Mouse (Mus musculus): ENCODE measurements around the gene Scaf1. TPM values are rescaled to one million over a fixed set of nuclear protein-coding genes. Genes with fewer than 3 reads are reported as not detected.

Scaf1 gene
- 4.1 TPM for polyA plus RNA-seq (2014; fragmentation: Illumina TruSeq; extraction: RNeasy Lipid Tissue Mini Kit (QIAGEN cat#74804); ENCODE audit: low read depth, low replicate concordance)

DNA sequence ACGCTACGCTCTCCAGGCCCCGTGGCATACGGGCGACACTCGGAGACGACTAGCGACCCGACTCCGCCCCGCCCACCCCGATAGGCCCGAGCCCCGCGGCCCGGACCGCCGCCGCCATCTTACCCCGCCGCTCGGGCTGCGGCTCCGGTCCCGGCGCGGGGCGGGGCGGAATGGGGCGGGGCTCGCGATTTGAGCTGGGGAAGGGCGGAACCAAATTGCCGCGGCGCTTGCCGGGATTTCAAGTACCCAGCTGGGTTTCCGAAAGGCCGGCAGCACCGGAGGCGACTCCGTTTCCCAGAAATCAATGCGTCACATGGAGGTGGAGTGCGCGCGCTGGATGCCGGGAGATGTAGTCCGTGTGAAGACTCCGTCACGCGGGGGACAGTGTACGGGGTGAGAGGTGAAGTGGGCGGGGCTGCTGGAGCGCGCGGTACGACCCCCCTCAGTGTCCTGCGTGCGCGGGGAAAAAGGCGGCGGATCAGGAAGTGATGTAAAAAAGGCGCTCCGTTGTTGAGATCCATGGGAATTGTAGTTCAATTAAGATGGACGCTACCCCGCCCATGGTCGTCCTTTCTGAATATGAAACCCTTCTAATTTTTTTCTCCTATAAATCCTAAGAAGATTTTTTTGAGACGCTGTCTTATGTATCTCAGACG, at the start of gene Scaf1:
Gene Scaf1, minus strand, starts transcription at position 407 of the 656 bp plus-strand sequence.

DNA sequence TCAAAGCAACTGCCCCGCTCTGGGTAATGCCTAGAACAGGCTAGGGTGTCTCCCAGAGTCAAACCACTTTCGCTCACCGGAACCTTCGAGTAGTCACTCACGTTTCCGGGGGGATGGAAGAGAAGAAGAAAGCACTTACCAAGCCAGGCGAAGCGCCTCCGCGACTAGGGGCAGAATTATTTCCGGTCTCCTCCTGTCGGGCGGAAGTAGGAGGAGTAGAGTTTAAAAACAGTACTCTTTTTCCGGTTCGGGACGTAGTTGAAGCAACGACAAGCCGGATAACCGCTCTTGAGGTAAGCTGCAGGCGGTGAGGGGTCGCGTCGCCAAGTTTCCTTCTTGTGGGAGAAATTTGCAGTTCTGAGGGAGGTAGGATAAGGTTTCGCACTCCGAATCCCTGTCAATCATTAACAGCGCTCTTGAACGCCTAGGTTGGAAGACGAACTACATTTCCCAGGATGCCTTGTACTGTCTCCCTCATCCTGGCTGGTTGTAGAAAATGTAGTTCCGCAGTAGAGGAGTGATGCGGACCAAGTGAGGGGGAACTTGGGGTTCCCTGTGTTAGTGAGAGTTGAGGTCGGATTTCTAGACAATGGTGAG, 46.2 kb upstream of the Scaf1 start, which contains the start of the genes Nosip and Prrg2:
Gene Nosip, plus strand, starts transcription at position 191 of the 597 bp plus-strand sequence.
Gene Prrg2, minus strand, starts transcription at position 439 of the 597 bp plus-strand sequence.

DNA sequence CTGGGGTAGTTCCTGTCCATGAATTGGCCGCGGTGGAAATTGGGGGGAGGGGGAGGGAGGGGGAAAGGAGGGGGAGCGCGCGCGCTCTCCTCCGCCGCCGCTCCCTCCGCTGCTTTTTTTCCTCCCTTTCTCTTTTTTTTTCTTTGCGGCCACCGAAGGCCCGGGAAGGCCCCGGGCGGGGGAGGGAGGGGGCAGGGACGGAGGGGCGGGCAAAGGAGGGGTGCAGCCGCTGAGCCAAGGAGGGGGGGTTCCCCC, 36.6 kb upstream of the Scaf1 start, which contains the start of gene Prr12:
Gene Prr12, minus strand, starts transcription at position 20 of the 255 bp plus-strand sequence.

DNA sequence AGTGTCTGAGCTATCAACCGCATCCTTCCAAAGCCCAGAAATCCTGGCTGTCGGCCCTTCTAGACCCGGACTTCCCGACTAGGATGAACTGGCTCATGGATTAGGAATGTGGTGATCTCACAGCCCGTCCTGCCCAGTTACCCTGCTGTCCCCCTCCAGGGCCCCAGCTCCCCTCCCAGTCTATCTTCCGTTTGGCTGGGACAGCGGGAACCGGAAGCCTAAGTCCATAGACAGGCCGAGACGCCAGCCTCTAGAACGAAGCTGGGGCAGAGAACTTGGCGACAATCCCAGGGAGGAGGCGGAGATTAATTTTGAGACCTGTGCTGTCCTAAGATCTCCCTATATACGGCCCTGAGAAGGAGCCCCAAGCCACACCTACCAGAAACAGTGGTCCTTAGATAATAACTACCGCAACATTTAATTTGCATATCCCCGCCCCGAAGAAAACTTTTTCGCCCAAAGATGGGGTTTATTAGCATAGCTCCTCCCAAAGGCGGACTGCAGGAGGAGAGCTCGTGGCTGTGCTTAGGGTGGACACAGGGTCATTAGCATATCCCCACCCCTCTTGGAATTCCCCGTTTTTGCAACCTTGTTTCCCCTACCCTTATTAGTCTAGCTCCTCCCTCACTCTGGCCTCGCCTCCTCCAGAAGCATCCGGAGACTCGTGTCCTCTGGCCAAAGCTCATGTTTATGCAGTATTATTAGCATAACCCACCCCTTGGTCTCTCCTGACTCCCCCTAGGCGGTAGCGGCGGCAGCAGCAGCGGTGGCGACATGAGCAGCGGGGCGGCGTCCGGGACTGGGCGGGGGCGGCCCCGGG, 1.3 kb upstream of the Scaf1 start, which contains the start of gene Rras:
Gene Rras, plus strand, starts transcription at position 720 of the 820 bp plus-strand sequence.

DNA sequence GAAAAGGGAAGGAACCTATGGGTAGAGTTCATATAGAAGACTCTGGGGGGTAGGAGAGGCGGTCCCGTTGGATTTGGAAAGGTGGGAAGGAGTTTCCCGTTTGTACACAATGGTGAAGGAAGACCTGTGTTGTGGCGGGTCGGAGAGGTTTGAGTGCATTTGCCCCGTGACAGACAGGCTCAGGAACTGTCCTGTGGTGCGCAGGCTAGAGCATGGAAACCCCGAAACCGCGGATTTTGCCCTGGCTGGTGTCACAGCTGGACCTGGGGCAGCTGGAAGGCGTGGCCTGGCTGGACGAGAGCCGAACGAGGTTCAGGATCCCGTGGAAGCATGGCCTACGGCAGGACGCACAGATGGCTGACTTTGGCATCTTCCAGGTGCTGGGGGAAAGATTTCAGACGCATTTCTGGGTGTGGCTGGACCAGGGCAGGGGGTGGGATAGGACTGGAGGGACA, 17.6 kb downstream of the Scaf1 start, which contains the start of gene Bcl2l12:
Gene Bcl2l12, minus strand, starts transcription at position 212 of the 455 bp plus-strand sequence.

DNA sequence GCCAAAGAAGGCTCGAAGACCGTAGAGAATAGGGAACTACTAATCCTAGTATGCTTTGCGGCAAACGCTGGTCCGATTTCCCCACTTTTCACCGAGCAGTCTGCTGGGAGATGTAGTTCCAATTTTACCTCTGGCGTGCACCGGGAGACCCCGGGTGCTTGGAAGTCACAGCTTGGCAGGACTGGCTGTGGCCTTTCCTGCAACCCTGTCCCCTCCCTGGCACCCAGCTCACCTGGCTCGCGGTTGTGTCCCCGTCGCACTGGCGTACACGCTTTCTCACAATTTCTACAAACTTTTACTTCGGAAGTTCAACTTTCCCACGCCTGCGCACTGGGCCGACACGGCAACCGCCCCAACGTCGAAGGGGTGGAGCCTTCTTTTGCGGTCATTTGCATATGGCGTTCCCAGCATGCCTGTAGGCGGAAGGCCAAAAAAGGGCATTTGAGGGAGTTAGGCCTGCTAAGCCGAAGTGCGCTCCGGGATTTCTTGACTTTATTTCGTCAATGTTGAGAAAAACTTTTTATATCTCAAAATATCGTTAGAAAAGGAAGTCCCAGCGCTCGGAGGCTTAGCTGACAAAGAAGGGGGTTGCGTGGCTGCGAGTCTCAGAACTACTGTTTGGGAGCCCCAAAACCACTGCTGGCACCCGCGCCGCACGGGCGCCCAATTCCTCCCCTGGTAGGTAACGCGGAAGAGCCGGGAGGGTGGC, 18.8 kb downstream of the Scaf1 start, which contains the start of gene Irf3:
Gene Irf3, plus strand, starts transcription at position 418 of the 709 bp plus-strand sequence.

DNA sequence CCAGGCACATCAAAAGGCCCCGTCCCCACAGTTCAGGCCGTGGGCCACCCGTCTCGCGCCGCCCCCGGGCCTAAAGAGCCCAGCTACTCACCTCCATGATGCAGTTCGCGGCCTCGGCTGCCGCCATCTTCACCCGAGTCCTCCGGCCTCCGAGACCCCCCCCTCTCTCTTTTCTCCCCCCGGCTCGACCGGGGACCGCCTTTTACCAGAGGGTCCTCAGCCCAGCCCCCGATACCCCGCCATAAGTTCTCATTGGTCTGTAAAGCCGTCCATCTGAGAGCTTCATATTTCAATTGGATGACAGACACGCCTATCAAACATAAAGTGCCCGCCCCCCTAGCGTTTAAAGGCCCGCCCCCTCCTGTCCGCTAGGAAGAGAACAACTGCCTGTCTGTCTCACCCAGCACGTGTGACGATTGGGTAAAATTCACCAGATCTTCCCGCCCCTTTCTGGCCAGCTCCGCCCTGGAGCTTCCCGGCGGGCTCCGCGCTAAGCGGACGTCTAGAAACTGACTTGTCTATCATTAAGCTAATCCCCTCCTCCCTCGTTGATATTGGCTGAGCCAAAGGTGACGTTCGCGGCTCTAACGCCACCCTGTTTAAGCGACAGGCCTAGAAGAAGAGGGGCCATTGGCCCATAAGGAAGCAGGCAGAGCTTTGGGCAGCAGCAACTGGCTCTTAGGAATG, 29.8 kb downstream of the Scaf1 start, which contains the start of gene Prmt1:
Gene Prmt1, minus strand, starts transcription at position 377 of the 687 bp plus-strand sequence.

DNA sequence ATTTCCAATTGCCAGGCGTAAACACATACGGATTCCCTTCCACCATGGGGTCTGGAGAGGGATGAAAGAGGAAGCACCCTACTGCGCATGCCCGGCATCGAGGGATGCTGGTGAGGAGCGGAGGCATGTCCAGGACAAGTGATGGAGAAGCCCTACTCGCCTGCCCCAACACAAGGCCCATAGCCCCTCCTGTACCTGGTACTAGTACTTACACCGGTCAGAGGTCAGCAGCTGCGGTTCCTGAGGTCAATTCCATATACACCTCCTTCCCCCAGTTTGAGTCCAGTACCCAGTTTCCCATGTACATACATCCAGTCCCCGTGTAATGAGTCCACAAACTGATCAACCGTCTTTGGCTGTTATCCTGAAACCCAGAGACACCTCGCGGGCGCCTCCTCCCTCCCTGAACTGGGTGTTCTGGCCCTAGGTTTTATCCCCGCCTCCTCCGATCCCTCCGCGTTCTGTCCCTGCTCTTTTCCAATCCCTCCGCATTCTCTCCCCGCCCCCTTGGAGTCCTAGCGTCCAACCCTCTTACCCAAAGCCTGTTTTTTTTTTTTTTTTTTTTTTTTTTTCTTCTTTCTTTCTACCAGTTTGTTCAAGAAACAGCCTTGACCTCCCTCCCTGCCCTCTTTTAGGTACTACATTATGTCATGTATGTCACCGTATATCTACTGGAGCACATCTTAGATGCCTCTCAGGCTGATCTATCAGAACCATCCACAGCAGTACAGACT, 41.6 kb downstream of the Scaf1 start, which contains the start of gene Cpt1c:
Gene Cpt1c, minus strand, starts transcription at position 469 of the 734 bp plus-strand sequence.

Other genes with a start within 250 kb of the Scaf1 start
- gene Nup62, start 200.3 kb downstream of the Scaf1 start, polyA plus RNA-seq (2014; fragmentation: Illumina TruSeq; extraction: RNeasy Lipid Tissue Mini Kit (QIAGEN cat#74804); ENCODE audit: low read depth, low replicate concordance) = 4.8 TPM
- not detected for gene Il4i1, start 200.0 kb downstream of the Scaf1 start, polyA plus RNA-seq (2014; fragmentation: Illumina TruSeq; extraction: RNeasy Lipid Tissue Mini Kit (QIAGEN cat#74804); ENCODE audit: low read depth, low replicate concordance)
- gene Atf5, start 199.7 kb downstream of the Scaf1 start, polyA plus RNA-seq (2014; fragmentation: Illumina TruSeq; extraction: RNeasy Lipid Tissue Mini Kit (QIAGEN cat#74804); ENCODE audit: low read depth, low replicate concordance) = 7.3 TPM
- gene Akt1s1, start 167.4 kb downstream of the Scaf1 start, polyA plus RNA-seq (2014; fragmentation: Illumina TruSeq; extraction: RNeasy Lipid Tissue Mini Kit (QIAGEN cat#74804); ENCODE audit: low read depth, low replicate concordance) = 3.8 TPM
- gene Tbc1d17, start 167.3 kb downstream of the Scaf1 start, polyA plus RNA-seq (2014; fragmentation: Illumina TruSeq; extraction: RNeasy Lipid Tissue Mini Kit (QIAGEN cat#74804); ENCODE audit: low read depth, low replicate concordance) = 1.2 TPM
- gene Pnkp, start 159.2 kb downstream of the Scaf1 start, polyA plus RNA-seq (2014; fragmentation: Illumina TruSeq; extraction: RNeasy Lipid Tissue Mini Kit (QIAGEN cat#74804); ENCODE audit: low read depth, low replicate concordance) = 1.7 TPM
- gene Ptov1, start 146.6 kb downstream of the Scaf1 start, polyA plus RNA-seq (2014; fragmentation: Illumina TruSeq; extraction: RNeasy Lipid Tissue Mini Kit (QIAGEN cat#74804); ENCODE audit: low read depth, low replicate concordance) = not detected
- 4.0 TPM for gene Med25, start 123.7 kb downstream of the Scaf1 start, polyA plus RNA-seq (2014; fragmentation: Illumina TruSeq; extraction: RNeasy Lipid Tissue Mini Kit (QIAGEN cat#74804); ENCODE audit: low read depth, low replicate concordance)
- 6.5 TPM for gene Fuz, start 120.3 kb downstream of the Scaf1 start, polyA plus RNA-seq (2014; fragmentation: Illumina TruSeq; extraction: RNeasy Lipid Tissue Mini Kit (QIAGEN cat#74804); ENCODE audit: low read depth, low replicate concordance)
- gene Ap2a1, start 86.9 kb downstream of the Scaf1 start, polyA plus RNA-seq (2014; fragmentation: Illumina TruSeq; extraction: RNeasy Lipid Tissue Mini Kit (QIAGEN cat#74804); ENCODE audit: low read depth, low replicate concordance) = 23.6 TPM
- gene Tsks, start 73.2 kb downstream of the Scaf1 start, polyA plus RNA-seq (2014; fragmentation: Illumina TruSeq; extraction: RNeasy Lipid Tissue Mini Kit (QIAGEN cat#74804); ENCODE audit: low read depth, low replicate concordance) = not detected
- 0.70 TPM for gene Cpt1c, start 41.5 kb downstream of the Scaf1 start, polyA plus RNA-seq (2014; fragmentation: Illumina TruSeq; extraction: RNeasy Lipid Tissue Mini Kit (QIAGEN cat#74804); ENCODE audit: low read depth, low replicate concordance)
- gene Prmt1, start 29.8 kb downstream of the Scaf1 start, polyA plus RNA-seq (2014; fragmentation: Illumina TruSeq; extraction: RNeasy Lipid Tissue Mini Kit (QIAGEN cat#74804); ENCODE audit: low read depth, low replicate concordance) = 9.0 TPM
- gene Irf3, start 18.7 kb downstream of the Scaf1 start, polyA plus RNA-seq (2014; fragmentation: Illumina TruSeq; extraction: RNeasy Lipid Tissue Mini Kit (QIAGEN cat#74804); ENCODE audit: low read depth, low replicate concordance) = 24.6 TPM
- gene Bcl2l12, start 17.7 kb downstream of the Scaf1 start, polyA plus RNA-seq (2014; fragmentation: Illumina TruSeq; extraction: RNeasy Lipid Tissue Mini Kit (QIAGEN cat#74804); ENCODE audit: low read depth, low replicate concordance) = not detected
- 5.8 TPM for gene Rras, start 1.6 kb upstream of the Scaf1 start, polyA plus RNA-seq (2014; fragmentation: Illumina TruSeq; extraction: RNeasy Lipid Tissue Mini Kit (QIAGEN cat#74804); ENCODE audit: low read depth, low replicate concordance)
- 0.41 TPM for gene Prr12, start 36.5 kb upstream of the Scaf1 start, polyA plus RNA-seq (2014; fragmentation: Illumina TruSeq; extraction: RNeasy Lipid Tissue Mini Kit (QIAGEN cat#74804); ENCODE audit: low read depth, low replicate concordance)
- gene Nosip, start 46.1 kb upstream of the Scaf1 start, polyA plus RNA-seq (2014; fragmentation: Illumina TruSeq; extraction: RNeasy Lipid Tissue Mini Kit (QIAGEN cat#74804); ENCODE audit: low read depth, low replicate concordance) = 7.3 TPM
- gene Prrg2, start 46.3 kb upstream of the Scaf1 start, polyA plus RNA-seq (2014; fragmentation: Illumina TruSeq; extraction: RNeasy Lipid Tissue Mini Kit (QIAGEN cat#74804); ENCODE audit: low read depth, low replicate concordance) = 3.9 TPM
- gene Rcn3, start 75.9 kb upstream of the Scaf1 start, polyA plus RNA-seq (2014; fragmentation: Illumina TruSeq; extraction: RNeasy Lipid Tissue Mini Kit (QIAGEN cat#74804); ENCODE audit: low read depth, low replicate concordance) = not detected
- 21.6 TPM for gene Fcgrt, start 87.5 kb upstream of the Scaf1 start, polyA plus RNA-seq (2014; fragmentation: Illumina TruSeq; extraction: RNeasy Lipid Tissue Mini Kit (QIAGEN cat#74804); ENCODE audit: low read depth, low replicate concordance)
- 313 TPM for gene Rps11, start 108.1 kb upstream of the Scaf1 start, polyA plus RNA-seq (2014; fragmentation: Illumina TruSeq; extraction: RNeasy Lipid Tissue Mini Kit (QIAGEN cat#74804); ENCODE audit: low read depth, low replicate concordance)
- gene Rpl13a, start 112.4 kb upstream of the Scaf1 start, polyA plus RNA-seq (2014; fragmentation: Illumina TruSeq; extraction: RNeasy Lipid Tissue Mini Kit (QIAGEN cat#74804); ENCODE audit: low read depth, low replicate concordance) = 287 TPM
- gene Gm45713, start 119.9 kb upstream of the Scaf1 start, polyA plus RNA-seq (2014; fragmentation: Illumina TruSeq; extraction: RNeasy Lipid Tissue Mini Kit (QIAGEN cat#74804); ENCODE audit: low read depth, low replicate concordance) = not detected
- gene Flt3l, start 120.1 kb upstream of the Scaf1 start, polyA plus RNA-seq (2014; fragmentation: Illumina TruSeq; extraction: RNeasy Lipid Tissue Mini Kit (QIAGEN cat#74804); ENCODE audit: low read depth, low replicate concordance) = 11.4 TPM
- gene Pih1d1, start 137.9 kb upstream of the Scaf1 start, polyA plus RNA-seq (2014; fragmentation: Illumina TruSeq; extraction: RNeasy Lipid Tissue Mini Kit (QIAGEN cat#74804); ENCODE audit: low read depth, low replicate concordance) = 2.8 TPM
- gene Aldh16a1, start 138.2 kb upstream of the Scaf1 start, polyA plus RNA-seq (2014; fragmentation: Illumina TruSeq; extraction: RNeasy Lipid Tissue Mini Kit (QIAGEN cat#74804); ENCODE audit: low read depth, low replicate concordance) = 2.0 TPM
- not detected for gene Slc17a7, start 147.6 kb upstream of the Scaf1 start, polyA plus RNA-seq (2014; fragmentation: Illumina TruSeq; extraction: RNeasy Lipid Tissue Mini Kit (QIAGEN cat#74804); ENCODE audit: low read depth, low replicate concordance)
- gene Gfy, start 163.2 kb upstream of the Scaf1 start, polyA plus RNA-seq (2014; fragmentation: Illumina TruSeq; extraction: RNeasy Lipid Tissue Mini Kit (QIAGEN cat#74804); ENCODE audit: low read depth, low replicate concordance) = not detected
- gene Pth2, start 164.6 kb upstream of the Scaf1 start, polyA plus RNA-seq (2014; fragmentation: Illumina TruSeq; extraction: RNeasy Lipid Tissue Mini Kit (QIAGEN cat#74804); ENCODE audit: low read depth, low replicate concordance) = not detected
- not detected for gene Ccdc155, start 188.5 kb upstream of the Scaf1 start, polyA plus RNA-seq (2014; fragmentation: Illumina TruSeq; extraction: RNeasy Lipid Tissue Mini Kit (QIAGEN cat#74804); ENCODE audit: low read depth, low replicate concordance)
- gene Dkkl1, start 195.8 kb upstream of the Scaf1 start, polyA plus RNA-seq (2014; fragmentation: Illumina TruSeq; extraction: RNeasy Lipid Tissue Mini Kit (QIAGEN cat#74804); ENCODE audit: low read depth, low replicate concordance) = not detected
- 2.2 TPM for gene Tead2, start 199.4 kb upstream of the Scaf1 start, polyA plus RNA-seq (2014; fragmentation: Illumina TruSeq; extraction: RNeasy Lipid Tissue Mini Kit (QIAGEN cat#74804); ENCODE audit: low read depth, low replicate concordance)
- gene Cd37, start 222.8 kb upstream of the Scaf1 start, polyA plus RNA-seq (2014; fragmentation: Illumina TruSeq; extraction: RNeasy Lipid Tissue Mini Kit (QIAGEN cat#74804); ENCODE audit: low read depth, low replicate concordance) = 0.52 TPM
- gene Slc6a16, start 224.7 kb upstream of the Scaf1 start, polyA plus RNA-seq (2014; fragmentation: Illumina TruSeq; extraction: RNeasy Lipid Tissue Mini Kit (QIAGEN cat#74804); ENCODE audit: low read depth, low replicate concordance) = not detected